Mouse (Mus musculus) frontal cortex, postnatal 14 days (tissue): ENCODE data around the gene Cyp2f2.

Experiments
- DNase-seq, 2 experiments: peaks; one replicate each; pipeline ENCODE4 v3.0.0; 2022; ENCODE audit warnings: low spot score in 2 of 2

The Cyp2f2 gene

GRCm38 (mm10) chr7:27153205-27153764, 33.6 kb downstream of the Cyp2f2 start, which contains the start of gene Cyp2t4:
Cyp2t4 (plus strand) TSS chr7:27153714.
- no peak for DNase-seq

- no peak for DNase-seq
Observed at GRCm38 (mm10) chr7:27156005-27156404, 36.3 kb downstream of the Cyp2f2 start.

GRCm38 (mm10) chr7:27158171-27158570, 38.5 kb downstream of the Cyp2f2 start:
- no peak for DNase-seq

- no peak for DNase-seq
Observed at GRCm38 (mm10) chr7:27159256-27159655, 39.5 kb downstream of the Cyp2f2 start.

- peak; percentile 80 to 87 for DNase-seq
Observed at GRCm38 (mm10) chr7:27159882-27160281, 40.2 kb downstream of the Cyp2f2 start.

- no peak for DNase-seq
Observed at GRCm38 (mm10) chr7:27160921-27161320, 41.2 kb downstream of the Cyp2f2 start.

- DNase-seq, result no peak
Observed at GRCm38 (mm10) chr7:27161744-27162143, 42.0 kb downstream of the Cyp2f2 start.

GRCm38 (mm10) chr7:27162780-27163449, 43.2 kb downstream of the Cyp2f2 start:
- DNase-seq, result no peak

- DNase-seq, result no peak
Observed at GRCm38 (mm10) chr7:27163450-27163805, 43.7 kb downstream of the Cyp2f2 start.

- no peak for DNase-seq
Observed at GRCm38 (mm10) chr7:27164112-27164947, 44.6 kb downstream of the Cyp2f2 start.

- DNase-seq, result no peak
Observed at GRCm38 (mm10) chr7:27165007-27165655, 45.4 kb downstream of the Cyp2f2 start.

- DNase-seq, result no peak
Observed at GRCm38 (mm10) chr7:27165696-27166095, 46.0 kb downstream of the Cyp2f2 start.

- DNase-seq, result peak in 1 of 2 experiments; percentile 62
Observed at GRCm38 (mm10) chr7:27166229-27166613, 46.5 kb downstream of the Cyp2f2 start.

GRCm38 (mm10) chr7:27166614-27167474, 47.1 kb downstream of the Cyp2f2 start, which contains the start of gene Egln2:
Egln2 (minus strand) TSS chr7:27166802.
- DNase-seq, result peak; percentile 90 to 91

GRCm38 (mm10) chr7:27167475-27168094, 47.9 kb downstream of the Cyp2f2 start:
- no peak for DNase-seq

GRCm38 (mm10) chr7:27168371-27168770, 48.7 kb downstream of the Cyp2f2 start:
- DNase-seq, result no peak

- DNase-seq, result no peak
Observed at GRCm38 (mm10) chr7:27170981-27171380, 51.3 kb downstream of the Cyp2f2 start.

- DNase-seq, result no peak
Observed at GRCm38 (mm10) chr7:27174496-27174895, 54.8 kb downstream of the Cyp2f2 start.

- no peak for DNase-seq
Observed at GRCm38 (mm10) chr7:27174896-27175295, 55.2 kb downstream of the Cyp2f2 start.

GRCm38 (mm10) chr7:27177942-27178323, 58.2 kb downstream of the Cyp2f2 start:
- DNase-seq, result no peak
